In the genomic region with DNA sequence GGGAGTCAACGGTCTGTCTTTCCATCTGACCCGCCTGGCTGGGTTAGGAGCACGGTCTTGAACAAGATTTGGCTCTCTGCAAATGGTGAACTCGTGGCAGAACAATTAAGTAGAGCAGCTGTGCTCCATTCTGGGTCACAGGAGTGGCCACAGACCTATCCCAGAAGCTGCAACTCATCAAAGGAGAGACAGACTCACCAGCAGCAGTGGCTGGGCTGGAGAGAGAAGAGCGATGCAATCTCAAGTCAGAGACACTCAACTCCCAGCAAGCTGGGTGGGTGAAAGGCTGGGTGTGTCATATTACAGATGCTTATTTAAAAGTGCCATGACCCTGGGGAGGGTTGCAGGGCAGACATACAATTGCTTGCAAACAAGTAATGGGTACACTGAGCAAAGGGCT, we compare ENCODE assay signal across 18 mouse cellular contexts. TPM values are rescaled to one million over a fixed set of nuclear protein-coding genes. Genes with fewer than 3 reads are reported as not detected.
DNase-seq lines count a peak whose midpoint lies in the region; ATAC-seq and TF ChIP-seq lines count a peak whose summit lies in the region.
"Had no signal": no experiment of that assay in that cellular context is flagged by ENCODE, and none has a peak within 500 bp of the region (broad histone marks: within the 10 kb centered on the region; RNA-seq: fewer than 3 reads in every experiment).

No protein-coding gene starts in this region.

- H3K36me3 ChIP-seq in heart, embryonic 11.5 days (ENCODE audit: control insufficient read depth, insufficient read depth, low read length) = no peaks in the 10 kb centered on the region
- H3K36me3 ChIP-seq in myocyte (ENCODE audit: control insufficient read depth, insufficient read depth) = no peaks in the 10 kb centered on the region
- no peaks in the 10 kb centered on the region for H3K36me3 ChIP-seq in intestine, postnatal 0 days (ENCODE audit: control insufficient read depth, insufficient read depth)
- H3K36me3 ChIP-seq: limb, embryonic 12.5 days had no signal

- no peak for TF ChIP-seq POLR2A in embryonic fibroblast, embryonic 13.5 days (IDR thresholded peaks at IDR 0.05; ENCODE audit: low read depth, low read length)
- no peak for TF ChIP-seq POLR2A in myocyte (IDR thresholded peaks at IDR 0.05; ENCODE audit: insufficient read length, low read depth)

- H3K9me3 ChIP-seq in heart, embryonic 11.5 days (replicated peaks; ENCODE audit: control insufficient read depth, low read length) = no peaks in the 10 kb centered on the region
- no peaks in the 10 kb centered on the region for H3K9me3 ChIP-seq in intestine, postnatal 0 days (ENCODE audit: control insufficient read depth)
- H3K9me3 ChIP-seq: limb, embryonic 12.5 days had no signal

- H3K79me2 ChIP-seq in myocyte (ENCODE audit: control insufficient read depth, insufficient read depth) = no peaks in the 10 kb centered on the region

- no peak for ATAC-seq in heart, embryonic 11.5 days (replicated peaks; ENCODE audit: insufficient number of reproducible peaks, low FRiP score, low TSS enrichment)
- ATAC-seq in intestine, postnatal 0 days = no peak
- ATAC-seq: forebrain, postnatal 0 days; inflammation-experienced regulatory T-cells, adult 6 months had no signal

- no peak overlapping the region for H3K4me3 ChIP-seq in heart, embryonic 11.5 days (ENCODE audit: low read depth, low read length)
- no peak overlapping the region for H3K4me3 ChIP-seq in embryonic fibroblast, embryonic 13.5 days (ENCODE audit: insufficient read depth, low read length)
- H3K4me3 ChIP-seq in myocyte = no peak overlapping the region
- no peak overlapping the region for H3K4me3 ChIP-seq in intestine, postnatal 0 days (ENCODE audit: low read depth, low read length)
- H3K4me3 ChIP-seq: erythroblast, embryonic 14.5 days; limb, embryonic 12.5 days had no signal

- peaks cover 12% of the 10 kb centered on the region for H3K27me3 ChIP-seq in heart, embryonic 11.5 days (ENCODE audit: control insufficient read depth, insufficient read depth, low read length)
- H3K27me3 ChIP-seq in myocyte (ENCODE audit: control insufficient read depth, insufficient read depth, insufficient read length) = no peaks in the 10 kb centered on the region
- no peaks in the 10 kb centered on the region for H3K27me3 ChIP-seq in intestine, postnatal 0 days (replicated peaks; ENCODE audit: control insufficient read depth, insufficient read depth, low read length)
- H3K27me3 ChIP-seq: limb, embryonic 12.5 days had no signal

- H3K27ac ChIP-seq in heart, embryonic 11.5 days (ENCODE audit: low read depth, low read length) = no peak overlapping the region
- peak overlapping the region; percentile 34 for H3K27ac ChIP-seq in embryonic fibroblast, embryonic 13.5 days (ENCODE audit: insufficient read depth, low read length)
- no peak overlapping the region for H3K27ac ChIP-seq in intestine, postnatal 0 days (ENCODE audit: low read depth, low read length)
- H3K27ac ChIP-seq: limb, embryonic 12.5 days; liver, embryonic 14.5 days had no signal

- no peak overlapping the region for H3K4me2 ChIP-seq in heart, embryonic 11.5 days
- peak overlapping the region; percentile 47 for H3K4me2 ChIP-seq in myocyte (ENCODE audit: low read depth)
- H3K4me2 ChIP-seq in intestine, postnatal 0 days (replicated peaks; ENCODE audit: low read depth) = no peak overlapping the region
- H3K4me2 ChIP-seq: limb, embryonic 12.5 days had no signal

- H3K9ac ChIP-seq in heart, embryonic 11.5 days (ENCODE audit: low read depth, low read length) = no peak overlapping the region
- H3K9ac ChIP-seq in intestine, postnatal 0 days (ENCODE audit: low read depth, low read length) = no peak overlapping the region
- H3K9ac ChIP-seq: forebrain, postnatal 0 days; limb, embryonic 12.5 days; liver, embryonic 14.5 days had no signal

- no peak overlapping the region for H3ac ChIP-seq in myocyte (ENCODE audit: control insufficient read depth, insufficient read length)

- no peak for TF ChIP-seq CTCF in embryonic fibroblast, embryonic 13.5 days (IDR thresholded peaks at IDR 0.05; ENCODE audit: borderline replicate concordance, insufficient read depth, low read length)
- TF ChIP-seq CTCF in intestine, postnatal 0 days (IDR thresholded peaks at IDR 0.05; ENCODE audit: low read depth) = no peak

- H3K4me1 ChIP-seq in heart, embryonic 11.5 days (ENCODE audit: control insufficient read depth, insufficient read depth, low read length) = no peaks in the 10 kb centered on the region
- peaks cover 4% of the 10 kb centered on the region; the same call in 1 of the 2 replicates for H3K4me1 ChIP-seq in embryonic fibroblast, embryonic 13.5 days (ENCODE audit: control insufficient read depth, insufficient read depth, low read length)
- no peaks in the 10 kb centered on the region for H3K4me1 ChIP-seq in intestine, postnatal 0 days (replicated peaks; ENCODE audit: control insufficient read depth, insufficient read depth, low read length)
- H3K4me1 ChIP-seq: limb, embryonic 12.5 days had no signal

- WGBS in heart, embryonic 11.5 days (ENCODE audit: insufficient replicate concordance) = 72% methylated on average over 5 of the region's 5 CpGs
- WGBS in intestine, postnatal 0 days = 66% methylated on average over 5 of the region's 5 CpGs

- DNase-seq in heart, adult 18-20 months = peak; percentile 44 to 70
- DNase-seq in lung, adult 18-20 months = peak; percentile 39 to 59
- no peak for DNase-seq in lung, postnatal 14 days
- no peak for DNase-seq in right cerebral cortex, postnatal 36 days (ENCODE audit: low spot score in 2 of 2)
- DNase-seq: adrenal gland, postnatal 25 days; cerebellum, postnatal 10 days; embryo, embryonic 11 days; forebrain, postnatal 0 days; midbrain, embryonic 14.5 days; right cerebral cortex, adult 18-20 months had no signal

TF ChIP-seq in myocyte, 11 proteins besides CTCF, POLR2A, EP300 and RAD21:
- TF ChIP-seq USF1 (IDR thresholded peaks at IDR 0.05; ENCODE audit: low read depth) (no peak), TCF12 (IDR thresholded peaks at IDR 0.05; ENCODE audit: insufficient read depth, poor library complexity, severe bottlenecking) (peak; percentile 81), CEBPB (IDR thresholded peaks at IDR 0.05; ENCODE audit: insufficient read depth, poor library complexity, severe bottlenecking) (peak; percentile 84), MYOG (IDR thresholded peaks at IDR 0.05; ENCODE audit: control insufficient read depth in 1 of 3, insufficient read depth in 1 of 3, insufficient read length in 2 of 3, low read depth in 2 of 3) (peak in 2 of 3 experiments; percentile 68 to 80), E2F4 (IDR thresholded peaks at IDR 0.05; ENCODE audit: insufficient read depth) (no peak), POLR2AphosphoS2 (IDR thresholded peaks at IDR 0.05; ENCODE audit: insufficient read length, low read depth) (no peak), TCF3 (IDR thresholded peaks at IDR 0.05; ENCODE audit: insufficient read length, low read depth) (peak; percentile 18), MYOD1 (IDR thresholded peaks at IDR 0.05; ENCODE audit: control insufficient read depth in 1 of 3, insufficient read length in 2 of 3, low read depth in 2 of 3) (peak; percentile 43 to 84 (median 81)), SRF (IDR thresholded peaks at IDR 0.05; ENCODE audit: control insufficient read depth, insufficient read length, low read depth) (no peak), REST (IDR thresholded peaks at IDR 0.05; ENCODE audit: insufficient read depth, insufficient read length) (no peak), MAX (IDR thresholded peaks at IDR 0.05; ENCODE audit: low read depth) (no peak)

RNA-seq across cellular contexts. Expression of a gene that starts 50.4 kb away (rescaled TPM):
- 10 to 100 TPM; 19.8 to 24.1 TPM for total RNA-seq in heart, adult 18-20 months (2021)
- polyA plus RNA-seq in heart, embryonic 11.5 days (2014; fragmentation: Nextera tagmentation; extraction: Ambion mirVana) = 19.2 and 22.3 TPM in 2 replicates
- polyA plus RNA-seq in embryonic fibroblast, embryonic 13.5 days (2011; ENCODE audit: insufficient read length, low read depth, missing spikeins) = 51.7 and 65.6 TPM in 2 replicates
- polyA plus RNA-seq in myocyte (2012; fragmentation: generic; extraction: Trizol) = 11.6 TPM
- polyA plus RNA-seq in intestine, postnatal 0 days (2015; fragmentation: Nextera tagmentation; extraction: Ambion mirVana) = 17.6 and 18.9 TPM in 2 replicates
- polyA plus RNA-seq: erythroblast, embryonic 14.5 days had no signal

Comparison
In these comparisons a context has a peak if more than half of its experiments do, and no peak if none do; other contexts are left out.
1. DNase-seq: peak in heart, adult 18-20 months (2 of 2) and lung, adult 18-20 months (2 of 2); none in lung, postnatal 14 days (single experiment) and right cerebral cortex, postnatal 36 days (0 of 2).